Mouse (Mus musculus): Measurements from ENCODE around the gene Ctcf. TPM values are rescaled to one million over a fixed set of nuclear protein-coding genes. Genes with fewer than 3 reads are reported as not detected.

The Ctcf gene
- total RNA-seq, 2 experiments from 2014 or later = 104 to 107 TPM

DNA sequence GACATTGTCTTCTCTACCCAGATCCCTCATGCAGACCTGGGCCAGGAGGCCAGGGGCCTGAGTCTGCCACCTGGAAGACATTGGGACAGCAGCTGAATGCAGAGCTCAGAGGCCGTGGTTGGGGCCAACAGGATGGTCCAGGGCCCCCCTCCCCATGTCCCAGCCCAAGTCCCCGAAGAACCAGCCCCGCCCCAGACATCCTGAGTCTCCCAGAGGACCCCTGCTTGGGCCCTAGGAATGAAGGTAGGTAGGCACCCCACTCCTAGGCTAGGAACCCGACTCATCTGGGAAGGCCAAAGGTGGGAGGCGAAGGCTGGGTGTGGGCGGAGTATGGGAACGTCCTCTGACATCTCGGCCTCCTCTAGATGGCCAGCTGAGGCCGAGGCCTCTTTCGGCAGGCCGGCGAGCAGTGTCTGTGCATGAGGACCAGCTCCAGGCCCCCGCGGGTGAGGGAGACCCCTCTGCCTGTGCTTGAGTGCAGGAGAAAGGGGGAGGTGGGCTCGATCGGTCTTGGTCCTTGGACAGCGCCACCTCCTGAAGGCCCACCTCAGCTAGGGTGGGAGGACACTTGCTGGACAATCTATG is 60.9 kb downstream of the Ctcf start:
- ATAC-seq (replicated peaks; ENCODE audit: poor library complexity, severe bottlenecking) = no peak

DNA sequence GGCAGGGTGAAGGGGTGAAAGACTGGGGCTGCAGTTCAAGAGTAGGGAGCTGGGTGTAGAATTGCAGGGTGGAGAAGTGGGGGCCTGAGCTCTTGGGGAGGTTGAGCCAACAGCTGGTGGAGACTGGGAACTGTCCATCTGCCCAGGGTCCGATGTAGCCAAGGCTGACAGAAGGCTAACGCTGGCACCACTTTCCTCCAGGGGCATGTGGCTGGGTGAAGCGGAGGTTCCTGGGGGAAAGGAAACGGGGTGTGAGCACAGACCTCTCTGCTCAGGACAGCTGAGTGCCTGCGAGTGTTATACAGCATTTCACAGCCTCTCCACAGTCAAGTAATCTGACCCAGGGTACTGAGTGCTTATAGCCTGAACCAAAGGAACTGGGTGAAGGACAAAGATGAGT is 62.4 kb downstream of the Ctcf start:
- ATAC-seq (replicated peaks; ENCODE audit: poor library complexity, severe bottlenecking) = no peak

DNA sequence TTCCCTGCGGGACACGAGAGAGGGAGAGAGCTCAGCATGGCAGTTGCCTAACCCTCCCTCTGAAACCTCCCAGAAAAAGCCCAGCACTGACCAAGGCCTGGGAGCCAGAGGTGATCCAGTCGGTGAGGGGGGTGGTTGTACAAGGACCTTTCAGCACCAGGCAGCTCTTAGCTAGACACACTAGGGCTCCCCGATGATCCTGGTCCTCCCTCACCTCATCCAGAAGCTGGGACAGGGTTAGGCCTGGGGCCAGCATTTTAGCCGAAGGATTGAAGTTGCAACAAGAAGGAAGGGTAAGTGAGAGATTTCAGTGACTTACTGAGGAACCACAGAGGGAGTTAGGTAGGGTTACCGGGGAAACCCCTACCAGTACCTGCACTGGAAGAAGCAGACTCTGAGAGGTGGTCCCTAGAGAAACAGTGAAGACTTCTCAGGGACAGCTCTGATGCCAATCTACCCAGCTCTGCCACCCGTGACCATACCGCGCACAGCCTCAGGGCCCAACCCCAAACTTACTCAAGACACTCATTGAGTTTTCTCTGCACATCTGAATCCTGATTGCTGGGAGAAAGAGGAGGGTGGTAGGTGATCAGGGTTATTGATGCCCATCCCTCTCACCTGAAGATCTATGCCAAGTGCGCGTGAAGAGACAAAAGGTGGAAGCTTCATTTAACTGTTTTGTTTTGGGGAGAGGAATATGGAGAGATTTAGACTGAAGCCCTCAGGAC is 63.3 kb downstream of the Ctcf start:
- ATAC-seq (replicated peaks; ENCODE audit: poor library complexity, severe bottlenecking) = no peak

DNA sequence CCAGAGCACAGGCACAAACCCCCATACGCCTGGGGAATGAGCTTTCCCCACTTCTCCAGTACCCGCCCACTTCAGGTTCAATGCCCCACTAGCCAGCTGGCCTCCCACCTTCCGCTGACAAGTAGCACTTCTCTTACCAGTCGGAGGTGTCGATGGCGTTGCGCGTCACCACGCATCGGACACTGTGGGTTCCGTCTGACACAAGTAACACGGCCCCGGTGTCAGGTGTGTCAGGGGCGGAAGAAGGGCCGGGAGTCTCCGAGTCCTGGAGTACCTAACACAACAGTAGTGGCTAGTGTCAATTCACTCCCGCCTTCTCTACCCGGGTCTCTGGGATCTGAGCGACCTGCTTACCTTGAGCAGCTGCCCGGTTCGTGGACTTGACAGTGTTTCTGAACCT is 64.2 kb downstream of the Ctcf start:
- peak; percentile 72 for ATAC-seq (replicated peaks; ENCODE audit: poor library complexity, severe bottlenecking)

DNA sequence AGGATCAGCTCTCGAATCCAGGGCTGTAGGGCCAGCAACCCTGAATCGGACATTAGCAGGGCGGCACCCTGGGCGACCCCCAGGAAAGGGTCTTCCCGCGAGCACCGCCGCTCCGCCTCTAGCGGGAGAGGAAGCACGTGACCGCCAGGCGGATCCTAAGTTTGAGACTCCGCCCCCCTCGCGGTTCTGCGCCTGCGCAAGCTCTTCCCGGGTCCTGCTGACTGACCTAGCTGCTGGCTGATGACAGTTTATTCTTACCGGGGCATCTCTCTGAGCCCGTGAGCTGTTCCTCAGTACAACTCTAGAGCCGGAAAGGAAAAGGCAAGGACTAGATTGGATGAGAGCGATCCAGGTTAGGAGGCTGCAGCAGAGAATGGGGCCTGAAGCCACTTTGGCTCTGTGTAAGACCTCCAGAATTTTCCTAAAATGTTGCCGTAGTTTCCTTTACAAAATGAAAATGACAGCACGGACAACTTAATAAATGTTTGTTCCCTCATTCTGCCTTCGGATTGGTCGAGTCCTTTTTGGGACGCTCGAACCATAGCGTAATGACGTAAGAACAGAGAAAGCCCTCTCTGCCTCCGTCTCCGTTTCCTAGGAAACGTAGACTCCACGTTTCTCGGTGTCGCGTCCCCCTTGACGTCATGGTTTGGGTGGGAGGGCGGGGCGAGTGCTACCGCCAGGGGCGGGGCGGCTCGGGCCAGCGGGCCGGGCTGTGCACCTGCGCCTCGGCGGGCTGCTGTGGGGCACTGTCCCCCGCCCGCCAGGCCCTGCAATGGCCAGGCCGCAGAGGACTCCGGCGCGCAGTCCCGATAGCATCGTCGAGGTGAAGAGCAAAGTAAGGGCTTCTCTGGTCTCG is 64.8 kb downstream of the Ctcf start, which contains the start of the genes Acd and Pard6a:
Gene Acd (minus strand): TSS at position 137 of the 859 bp plus-strand sequence.
Gene Pard6a (plus strand): TSS at position 183 of the 859 bp plus-strand sequence.
- peak; percentile 65 for ATAC-seq (replicated peaks; ENCODE audit: poor library complexity, severe bottlenecking)

DNA sequence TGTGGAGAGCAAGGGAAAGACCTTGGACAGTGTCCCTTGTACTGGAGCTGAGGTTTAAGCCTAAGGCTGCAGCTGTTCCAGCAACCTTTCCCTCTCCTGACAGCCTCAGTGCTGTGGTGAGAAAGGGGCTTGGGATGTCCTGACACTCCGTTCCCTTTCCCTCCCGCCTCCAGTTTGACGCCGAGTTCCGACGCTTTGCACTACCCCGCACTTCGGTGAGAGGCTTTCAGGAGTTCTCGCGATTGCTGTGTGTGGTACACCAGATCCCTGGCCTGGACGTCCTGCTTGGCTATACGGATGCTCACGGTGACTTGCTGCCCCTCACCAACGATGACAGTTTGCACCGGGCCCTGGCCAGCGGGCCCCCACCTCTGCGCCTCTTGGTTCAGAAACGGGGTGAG is 65.6 kb downstream of the Ctcf start:
- ATAC-seq (replicated peaks; ENCODE audit: poor library complexity, severe bottlenecking) = no peak

DNA sequence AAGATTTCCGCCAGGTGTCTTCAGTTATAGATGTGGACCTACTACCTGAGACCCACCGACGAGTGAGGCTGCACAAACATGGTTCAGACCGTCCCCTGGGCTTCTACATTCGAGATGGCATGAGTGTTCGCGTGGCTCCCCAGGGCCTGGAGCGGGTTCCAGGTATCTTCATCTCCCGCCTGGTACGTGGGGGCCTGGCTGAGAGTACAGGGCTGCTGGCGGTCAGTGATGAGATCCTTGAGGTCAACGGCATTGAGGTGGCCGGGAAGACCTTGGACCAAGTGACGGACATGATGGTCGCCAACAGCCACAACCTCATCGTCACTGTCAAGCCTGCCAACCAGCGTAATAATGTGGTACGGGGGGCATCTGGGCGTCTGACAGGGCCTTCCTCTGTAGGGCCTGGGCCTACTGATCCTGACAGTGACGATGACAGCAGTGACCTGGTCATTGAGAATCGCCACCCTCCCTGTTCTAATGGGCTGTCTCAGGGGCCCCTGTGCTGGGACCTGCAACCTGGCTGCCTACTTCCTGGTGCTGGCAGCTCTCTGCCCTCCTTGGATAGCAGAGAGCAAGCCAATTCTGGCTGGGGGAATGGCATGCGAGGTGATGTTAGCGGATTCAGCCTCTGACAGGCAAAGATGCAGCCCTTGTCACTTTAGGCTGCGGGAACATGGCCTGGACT is 66.5 kb downstream of the Ctcf start:
- ATAC-seq (replicated peaks; ENCODE audit: poor library complexity, severe bottlenecking) = no peak

DNA sequence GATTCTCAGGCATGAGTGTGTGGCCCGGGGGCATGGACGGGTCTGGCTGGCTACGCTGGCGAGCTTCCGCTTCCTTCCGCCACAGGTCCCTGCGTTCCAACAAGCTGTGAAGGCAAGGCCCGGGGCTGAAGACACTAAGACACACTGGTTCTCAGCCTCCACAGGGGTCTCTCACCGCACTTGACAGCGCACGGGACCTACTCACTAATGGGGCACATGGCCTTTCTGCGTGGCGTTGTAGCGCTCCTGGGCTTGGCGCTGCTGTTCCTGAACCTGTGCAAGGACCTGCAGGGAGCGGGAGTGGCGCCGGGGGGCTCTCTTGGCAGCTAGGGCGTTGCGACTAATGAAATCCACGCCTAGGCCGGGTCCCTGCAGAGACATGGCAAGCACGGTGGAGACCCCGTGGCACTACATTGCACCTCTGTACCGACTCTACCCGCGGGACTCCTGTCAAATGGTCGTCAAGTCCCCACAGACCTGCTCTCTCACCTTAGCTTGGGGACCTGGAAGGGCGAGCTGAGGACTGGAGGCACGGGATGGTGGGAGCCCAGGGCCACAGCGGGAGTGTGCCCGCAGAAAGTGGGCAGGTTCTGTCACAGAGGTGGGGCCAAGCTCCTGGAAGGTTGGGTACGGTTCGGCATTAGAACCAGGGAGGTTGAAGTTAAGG is 67.9 kb downstream of the Ctcf start:
- ATAC-seq (replicated peaks; ENCODE audit: poor library complexity, severe bottlenecking) = no peak

DNA sequence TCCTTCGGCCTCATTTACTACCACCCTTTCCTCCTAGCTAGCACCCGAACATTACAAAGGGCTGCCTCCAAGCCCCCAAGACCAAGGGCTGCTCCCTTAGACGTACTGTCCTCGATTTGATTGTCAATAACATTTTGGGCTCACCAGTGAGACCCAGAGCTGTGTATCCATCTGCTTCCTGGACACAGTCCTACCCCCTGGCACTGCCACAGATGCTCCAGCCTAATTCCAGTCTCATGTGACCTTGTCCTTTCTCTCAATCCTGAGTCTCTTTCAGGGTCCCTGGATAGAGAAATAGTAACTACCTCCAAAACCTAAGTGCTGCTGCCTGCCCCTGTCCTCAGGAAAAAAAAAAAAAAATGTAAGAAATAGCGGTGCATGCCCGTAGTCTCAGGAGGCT is 68.6 kb downstream of the Ctcf start:
- no peak for ATAC-seq (replicated peaks; ENCODE audit: poor library complexity, severe bottlenecking)

DNA sequence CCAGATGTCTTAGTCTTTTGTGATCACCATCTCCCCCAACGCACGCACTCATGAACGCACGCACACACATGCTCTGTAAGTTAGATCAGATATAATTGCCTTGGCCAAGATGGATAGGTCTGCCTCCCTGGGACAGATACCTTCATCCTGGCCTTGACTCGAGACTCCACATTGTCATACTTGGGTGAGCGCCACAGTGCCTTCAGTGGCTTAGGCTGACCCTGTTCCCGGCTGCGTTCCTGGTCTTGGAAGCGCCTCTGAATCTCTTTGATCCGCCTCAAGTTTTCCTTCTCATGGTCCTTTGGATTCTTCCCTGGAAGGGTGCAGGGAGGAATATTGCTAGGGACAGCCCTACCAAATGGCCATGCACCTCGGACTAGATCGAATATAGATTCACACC is 70.1 kb downstream of the Ctcf start:
- no peak for ATAC-seq (replicated peaks; ENCODE audit: poor library complexity, severe bottlenecking)

DNA sequence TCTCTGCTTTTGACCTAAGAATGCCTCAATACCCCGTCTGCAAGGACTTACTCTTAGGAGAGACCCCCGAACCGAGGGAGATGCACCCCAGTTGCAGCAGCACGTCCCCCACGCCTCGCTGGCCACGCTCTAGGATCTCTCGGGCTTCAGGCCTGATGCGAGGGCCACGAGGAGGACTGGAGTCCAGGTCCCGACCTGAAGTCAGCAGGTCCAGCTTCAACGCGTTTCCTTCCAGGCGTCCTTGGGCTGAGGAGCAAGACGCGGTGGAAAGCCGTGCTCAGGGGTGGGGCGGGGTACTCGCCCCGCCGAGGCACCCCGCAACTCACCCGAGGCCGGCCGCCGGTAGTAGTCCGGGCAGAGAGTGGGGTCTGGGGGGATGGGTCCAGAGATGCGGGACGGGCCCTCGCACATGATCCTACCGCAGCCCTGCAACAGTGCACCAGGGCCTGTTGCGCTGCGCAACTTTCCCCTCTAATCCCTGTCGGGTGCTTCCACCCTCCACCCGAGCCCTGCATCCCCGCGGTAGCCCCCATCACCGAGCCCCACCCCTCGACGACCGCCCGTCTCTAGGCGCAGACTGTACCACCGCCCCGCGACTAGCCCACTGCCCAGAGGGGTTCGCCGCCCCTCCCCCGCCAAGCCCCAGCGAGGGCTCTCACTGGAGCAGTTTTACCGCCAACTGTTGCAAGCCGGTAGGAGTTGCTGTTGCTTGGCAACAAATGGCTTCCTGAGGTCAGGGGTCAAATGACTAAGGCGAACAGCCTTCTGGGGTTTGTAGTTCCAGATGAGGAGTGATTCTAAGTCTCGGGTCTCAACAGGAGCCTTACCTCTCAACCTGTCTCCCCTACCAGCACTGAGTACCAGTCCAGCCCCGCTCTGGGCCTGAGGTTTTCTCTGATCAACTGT is 71.4 kb downstream of the Ctcf start, which contains the start of the genes 4933405L10Rik and Enkd1:
Gene 4933405L10Rik (plus strand): TSS at position 158 of the 906 bp plus-strand sequence.
Gene Enkd1 (minus strand): TSS at position 713 of the 906 bp plus-strand sequence.
- peak; percentile 90 for ATAC-seq (replicated peaks; ENCODE audit: poor library complexity, severe bottlenecking)

DNA sequence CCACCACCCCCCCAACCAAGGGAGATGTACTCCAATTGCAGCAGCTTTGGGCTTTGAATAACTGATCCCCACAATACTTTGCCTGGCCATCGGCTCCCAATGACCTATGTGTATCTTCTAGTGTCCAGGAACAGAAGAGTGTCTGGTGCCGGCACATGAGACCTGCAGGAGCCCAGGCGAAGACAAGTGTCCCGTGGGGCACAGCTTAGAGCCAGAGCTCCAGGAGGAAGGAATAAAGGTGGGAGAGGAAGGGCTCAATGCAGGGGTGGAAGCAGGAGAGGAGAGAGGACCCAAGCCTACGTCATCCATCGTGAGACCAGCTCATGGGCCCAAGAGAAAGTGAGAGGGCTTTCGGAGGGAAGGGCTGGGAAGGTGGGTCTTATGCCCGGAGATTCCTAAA is 72.3 kb downstream of the Ctcf start:
- ATAC-seq (replicated peaks; ENCODE audit: poor library complexity, severe bottlenecking) = no peak

DNA sequence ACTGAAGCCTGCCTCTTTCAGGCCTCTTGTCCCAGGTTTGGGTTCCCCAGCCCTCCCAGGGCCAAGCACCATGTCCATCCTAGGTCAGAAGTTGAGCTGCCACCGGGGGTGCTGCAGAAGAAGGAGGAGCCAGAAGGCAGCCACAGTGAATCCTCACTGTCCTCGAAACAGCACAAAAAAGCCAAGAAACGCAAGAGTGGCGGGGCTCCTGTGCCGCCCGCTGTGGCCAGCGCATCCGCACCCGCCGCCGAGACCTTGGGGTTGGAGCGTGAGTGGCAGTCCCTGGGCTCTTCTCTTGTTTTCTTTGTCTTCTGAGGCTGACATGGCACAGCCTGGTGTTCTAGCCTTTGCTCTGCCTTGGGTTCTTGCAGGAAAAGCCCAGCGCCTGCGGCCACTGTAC is 72.9 kb downstream of the Ctcf start:
- no peak for ATAC-seq (replicated peaks; ENCODE audit: poor library complexity, severe bottlenecking)

DNA sequence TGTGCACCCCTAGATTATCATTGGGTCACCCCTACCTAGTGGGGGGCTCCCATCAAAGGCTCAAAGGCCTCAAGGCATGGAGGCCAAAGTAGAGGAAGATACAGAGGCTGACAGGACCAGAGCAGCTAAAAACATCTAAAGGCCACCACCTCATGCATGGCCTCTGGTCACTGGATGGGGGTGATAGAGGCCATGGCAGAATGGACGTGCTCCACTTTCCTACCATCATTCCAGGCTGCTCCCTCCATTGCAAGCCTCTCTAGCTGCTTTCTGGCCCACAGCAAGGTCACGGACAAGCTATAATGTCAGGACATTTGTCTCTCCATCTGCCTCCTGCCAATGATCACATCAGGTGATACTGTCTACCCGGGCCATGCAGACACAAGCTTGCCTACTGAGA is 75.9 kb downstream of the Ctcf start:
- ATAC-seq (replicated peaks; ENCODE audit: poor library complexity, severe bottlenecking) = no peak

DNA sequence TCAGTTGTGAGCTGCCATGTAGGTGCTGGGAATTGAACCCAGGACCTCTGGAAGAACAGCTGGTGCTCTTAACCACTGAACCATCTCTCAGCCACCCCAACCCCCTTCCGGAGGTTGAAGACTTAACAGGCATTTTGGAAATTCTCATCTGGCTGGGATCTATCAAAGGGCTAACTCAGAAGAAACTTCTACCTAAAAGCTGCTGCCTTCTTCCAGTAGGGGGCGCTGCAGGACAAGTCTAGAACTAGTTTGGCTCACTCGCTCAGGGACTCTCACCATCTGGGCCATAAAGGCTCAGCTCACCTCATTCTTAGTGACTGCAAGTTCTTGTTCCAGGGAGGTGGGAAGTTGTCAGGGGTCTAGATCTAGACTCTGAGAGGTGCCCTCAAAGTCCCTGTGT is 77.8 kb downstream of the Ctcf start:
- ATAC-seq (replicated peaks; ENCODE audit: poor library complexity, severe bottlenecking) = peak; percentile 69

DNA sequence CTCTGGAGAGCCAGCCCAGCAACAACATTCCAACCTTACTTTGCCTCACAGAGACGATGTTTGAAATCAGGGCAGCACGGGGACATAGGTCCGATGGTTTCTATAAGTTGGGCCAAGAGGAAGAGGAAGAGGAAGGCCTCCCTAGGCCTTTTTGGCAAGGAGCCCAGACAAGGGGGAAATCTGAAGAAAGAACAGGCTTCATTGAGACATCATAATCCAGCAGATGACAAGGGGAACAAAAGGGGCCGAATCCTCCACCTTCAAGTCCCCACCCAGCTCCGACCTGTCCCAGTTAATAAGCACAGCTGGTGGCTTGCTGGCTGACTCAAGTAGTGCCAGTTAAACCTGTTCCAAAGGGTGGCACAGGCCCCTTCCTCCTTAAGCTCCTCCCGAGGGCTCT is 78.7 kb downstream of the Ctcf start:
- ATAC-seq (replicated peaks; ENCODE audit: poor library complexity, severe bottlenecking) = peak; percentile 77

DNA sequence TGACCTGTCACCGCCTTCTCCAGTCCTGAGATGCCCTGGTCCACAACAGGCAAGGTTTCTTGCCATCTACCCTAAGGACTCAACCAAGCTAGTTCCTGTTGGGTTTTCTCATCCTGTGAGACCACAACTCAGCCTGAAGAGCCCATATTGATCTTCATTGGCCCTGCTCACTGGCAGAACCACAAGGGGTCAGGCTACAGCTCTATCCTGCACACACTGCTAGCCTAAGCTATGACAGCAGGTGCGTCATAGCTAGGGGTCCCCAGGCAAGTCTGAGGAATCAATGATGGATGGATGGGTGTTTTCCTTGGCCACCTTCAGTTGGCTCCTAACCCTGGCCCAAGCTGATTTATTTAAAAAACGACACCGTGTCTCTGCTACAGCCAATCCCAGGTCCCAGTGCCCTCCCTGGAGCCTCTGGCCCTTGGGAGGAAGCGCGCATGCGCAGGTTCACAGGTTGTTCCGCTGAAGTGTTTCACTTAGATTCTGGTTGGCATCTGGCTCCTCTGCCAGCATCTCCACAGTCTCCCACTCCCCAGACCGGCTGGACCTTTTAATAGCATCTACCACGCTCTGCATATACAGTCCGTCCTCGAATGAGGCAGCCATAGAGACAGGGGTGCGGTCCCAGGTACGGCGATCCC is 80.1 kb downstream of the Ctcf start:
- no peak for ATAC-seq (replicated peaks; ENCODE audit: poor library complexity, severe bottlenecking)

DNA sequence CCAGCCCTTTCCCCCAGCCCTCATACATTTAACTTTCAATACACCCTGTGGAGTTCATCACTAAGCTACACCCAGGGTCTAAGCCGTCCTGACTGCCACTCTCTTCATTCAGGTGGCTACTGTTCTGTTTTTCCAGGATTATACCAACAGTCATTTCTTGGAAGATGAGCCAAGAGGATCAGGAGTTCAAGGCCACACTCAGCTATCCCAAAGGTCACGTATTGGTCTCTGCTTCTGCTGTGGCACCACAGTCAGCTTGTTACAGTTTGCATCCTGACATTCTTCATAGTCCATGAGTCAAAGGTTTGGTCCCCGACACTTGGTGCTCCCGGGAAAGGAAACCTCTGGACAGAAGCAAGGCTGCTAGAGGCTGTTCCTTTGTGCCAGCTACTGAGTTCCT is 83.3 kb downstream of the Ctcf start:
- ATAC-seq (replicated peaks; ENCODE audit: poor library complexity, severe bottlenecking) = no peak

Measured in granulocyte monocyte progenitor cell, adult 5-6 weeks (primary cell).